Mouse (Mus musculus): ENCODE results near the gene Cep95. TPM values are rescaled to one million over a fixed set of nuclear protein-coding genes. Genes with fewer than 3 reads are reported as not detected.
A peak's percentile ranks its signal among the peaks of the same experiment; 100 is the strongest.

Gene Cep95
- total RNA-seq, 2 experiments from 2014 or later = 12.6 to 15.1 TPM

DNA sequence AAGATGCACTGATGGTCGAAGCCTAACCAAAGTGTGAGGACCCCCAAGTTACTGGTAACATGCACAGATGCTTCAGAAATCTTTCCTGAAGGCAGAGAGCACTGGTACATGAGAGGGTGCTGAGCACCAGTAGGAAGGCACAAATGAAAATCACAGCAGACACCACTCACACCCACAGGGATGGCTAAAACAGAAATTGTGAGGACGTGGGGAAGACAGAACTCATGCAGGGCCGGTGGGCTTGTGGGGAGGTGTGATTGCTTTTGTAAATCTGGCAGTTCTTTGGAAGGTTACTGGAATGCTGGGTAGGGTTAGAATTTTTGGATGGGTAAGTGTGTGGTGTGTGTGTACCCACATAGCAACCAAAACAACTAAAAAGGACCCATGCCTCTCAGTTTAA lies 28.1 kb downstream of the Cep95 start:
- intact Hi-C loops (cut with DNase I) = no loop called here
- TF ChIP-seq CTCF (IDR thresholded peaks at IDR 0.05) = no peak
- Histone ChIP-seq H3K27ac (peak overlapping the region; percentile 63; the same call in 1 of the 2 replicates), H3K4me3 (no peak overlapping the region)
- no peak for DNase-seq (ENCODE audit: extremely low spot score in 1 of 2, low spot score in 2 of 2)

DNA sequence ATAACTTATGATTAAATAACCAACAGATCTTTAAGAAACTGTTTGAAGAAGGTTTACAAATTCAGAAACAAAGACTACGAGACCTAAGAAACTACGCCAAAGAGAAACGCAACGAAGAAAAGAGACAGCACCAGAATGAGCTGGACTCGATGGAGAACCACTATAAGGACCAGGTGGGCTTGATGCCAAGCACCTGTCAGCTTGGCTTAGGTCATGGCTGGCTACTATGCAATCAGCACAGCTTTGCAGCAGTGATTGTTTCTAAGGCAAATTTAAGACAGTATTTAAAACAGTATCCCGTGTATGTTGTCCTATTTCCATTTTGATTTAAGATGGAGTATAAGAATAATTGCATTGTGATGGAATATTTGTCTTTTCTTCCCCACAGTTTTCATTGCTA lies 28.8 kb downstream of the Cep95 start:
- Histone ChIP-seq H3K4me3 (no peak overlapping the region), H3K27ac (peak overlapping the region; percentile 78)
- TF ChIP-seq CTCF (IDR thresholded peaks at IDR 0.05) = no peak
- DNase-seq (ENCODE audit: extremely low spot score in 1 of 2, low spot score in 2 of 2) = no peak
- intact Hi-C loops (cut with DNase I) = no loop called here

DNA sequence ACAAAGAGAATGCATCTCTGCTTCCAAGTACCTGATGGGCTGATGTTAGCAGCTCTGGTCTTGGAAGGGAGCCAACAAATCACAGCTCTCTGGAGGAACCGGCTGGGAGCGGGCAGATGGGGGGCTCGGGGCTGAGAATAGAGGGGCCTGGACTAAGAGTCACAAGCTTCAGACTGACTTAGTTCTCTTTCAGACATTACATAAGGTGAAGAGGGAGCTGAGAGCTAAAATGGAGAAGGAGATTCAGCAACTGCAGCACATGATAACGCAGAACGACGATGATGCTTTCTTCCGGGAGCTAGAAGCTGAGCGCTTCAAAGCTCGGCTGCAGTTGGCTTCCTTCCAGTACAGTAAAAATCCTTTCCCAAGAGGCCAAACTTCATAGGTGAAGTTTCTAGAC lies 29.3 kb downstream of the Cep95 start:
- no peak for TF ChIP-seq CTCF (IDR thresholded peaks at IDR 0.05)
- Histone ChIP-seq H3K4me3 (no peak overlapping the region), H3K27ac (peak overlapping the region; percentile 78)
- intact Hi-C loops (cut with DNase I) = no loop called here
- DNase-seq (ENCODE audit: extremely low spot score in 1 of 2, low spot score in 2 of 2) = no peak

DNA sequence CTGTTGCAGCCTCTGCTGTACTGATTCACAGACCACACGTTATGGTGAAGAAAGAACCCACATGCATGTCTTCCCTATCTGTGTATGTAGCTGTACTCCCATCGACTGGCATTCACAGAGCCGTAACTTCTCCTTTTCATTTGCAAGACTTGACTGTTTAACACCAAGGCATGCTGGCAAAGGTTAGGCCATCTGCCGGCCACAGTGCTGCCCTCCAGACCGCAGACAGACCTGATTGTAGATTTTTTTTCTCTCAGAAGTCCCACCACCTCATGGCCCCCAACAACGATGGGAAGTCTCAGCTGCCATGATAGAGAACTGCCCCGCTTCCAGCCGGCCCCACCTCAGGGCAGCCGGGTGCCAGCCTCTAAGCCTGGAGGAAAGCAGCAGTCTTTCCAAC lies 30.5 kb downstream of the Cep95 start:
- peak in 1 of 2 experiments; percentile 13 for DNase-seq (ENCODE audit: extremely low spot score in 1 of 2, low spot score in 2 of 2)
- intact Hi-C loops (cut with DNase I) = no loop called here
- TF ChIP-seq CTCF (IDR thresholded peaks at IDR 0.05) = no peak
- H3K4me3 ChIP-seq = no peak overlapping the region
- peak overlapping the region; percentile 78; the same call in 1 of the 2 replicates for H3K27ac ChIP-seq

DNA sequence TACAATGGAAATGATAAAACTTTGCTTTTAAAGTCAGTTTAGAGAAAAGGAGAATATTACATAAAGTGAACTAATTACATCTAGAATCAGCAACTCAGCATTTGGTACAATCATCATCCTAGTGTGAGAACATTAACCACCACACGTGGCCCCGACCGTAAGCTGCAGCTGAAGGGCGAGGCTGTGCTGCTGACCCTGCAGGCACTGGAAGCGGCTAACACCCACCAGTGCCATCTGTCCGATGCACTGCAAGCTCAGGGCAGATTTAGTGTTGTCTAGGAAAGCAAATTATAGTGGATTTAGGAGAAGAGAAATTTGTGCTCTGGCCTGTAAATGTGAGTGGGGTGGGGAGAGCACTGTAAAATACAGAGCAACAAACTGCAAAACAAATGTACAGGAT lies 31.2 kb downstream of the Cep95 start:
- peak in 1 of 2 experiments; percentile 15 for DNase-seq (ENCODE audit: extremely low spot score in 1 of 2, low spot score in 2 of 2)
- Histone ChIP-seq H3K4me3 (no peak overlapping the region), H3K27ac (peak overlapping the region; percentile 56)
- TF ChIP-seq CTCF (IDR thresholded peaks at IDR 0.05) = no peak
- intact Hi-C loops (cut with DNase I) = no loop called here

DNA sequence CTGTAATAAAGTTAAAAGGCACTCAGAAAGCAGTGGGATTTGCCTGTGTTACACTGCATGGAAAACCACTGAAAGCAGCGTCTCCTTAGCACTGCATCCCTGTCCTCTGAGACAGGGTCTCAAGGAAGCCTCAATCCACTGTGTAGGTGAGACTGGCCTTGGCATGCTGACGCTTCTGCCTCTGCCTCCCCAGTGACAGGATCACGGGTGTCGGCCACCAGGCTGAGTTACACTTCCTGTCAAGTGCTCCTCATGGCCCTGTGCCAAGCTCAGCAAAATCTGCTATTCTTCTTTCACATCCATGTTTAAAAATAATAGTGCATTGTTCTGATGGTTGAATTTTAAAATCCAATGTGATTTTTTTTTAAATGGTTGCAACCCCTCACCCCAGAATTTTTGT lies 31.9 kb downstream of the Cep95 start:
- peak in 1 of 2 experiments; percentile 23 for DNase-seq (ENCODE audit: extremely low spot score in 1 of 2, low spot score in 2 of 2)
- Histone ChIP-seq H3K4me3 (no peak overlapping the region), H3K27ac (peak overlapping the region; percentile 56)
- intact Hi-C loops (cut with DNase I) = no loop called here
- no peak for TF ChIP-seq CTCF (IDR thresholded peaks at IDR 0.05)

DNA sequence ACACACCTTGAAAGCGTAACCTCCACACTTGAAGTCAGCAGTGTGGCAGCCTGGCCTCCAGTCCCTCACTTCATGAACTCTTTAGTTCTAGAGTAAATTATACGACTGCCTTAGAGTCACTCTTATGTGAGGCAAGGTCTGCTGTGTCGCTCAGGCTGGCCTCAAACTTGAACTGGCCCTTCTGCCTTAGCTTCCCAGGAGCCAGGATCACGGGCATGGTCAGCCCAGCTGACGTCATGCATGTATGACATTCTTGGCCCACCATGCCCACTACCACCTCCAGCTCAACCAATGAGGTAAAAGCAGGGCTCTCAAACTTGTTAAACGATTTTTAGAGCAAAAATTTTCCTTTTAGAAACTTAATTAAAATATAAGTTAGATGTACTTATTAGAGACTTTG lies 32.3 kb downstream of the Cep95 start:
- H3K4me3 ChIP-seq = no peak overlapping the region
- peak overlapping the region; percentile 56; the same call in 1 of the 2 replicates for H3K27ac ChIP-seq
- intact Hi-C loops (cut with DNase I) = no loop called here
- DNase-seq (ENCODE audit: extremely low spot score in 1 of 2, low spot score in 2 of 2) = peak in 1 of 2 experiments; percentile 14
- TF ChIP-seq CTCF (IDR thresholded peaks at IDR 0.05) = no peak

DNA sequence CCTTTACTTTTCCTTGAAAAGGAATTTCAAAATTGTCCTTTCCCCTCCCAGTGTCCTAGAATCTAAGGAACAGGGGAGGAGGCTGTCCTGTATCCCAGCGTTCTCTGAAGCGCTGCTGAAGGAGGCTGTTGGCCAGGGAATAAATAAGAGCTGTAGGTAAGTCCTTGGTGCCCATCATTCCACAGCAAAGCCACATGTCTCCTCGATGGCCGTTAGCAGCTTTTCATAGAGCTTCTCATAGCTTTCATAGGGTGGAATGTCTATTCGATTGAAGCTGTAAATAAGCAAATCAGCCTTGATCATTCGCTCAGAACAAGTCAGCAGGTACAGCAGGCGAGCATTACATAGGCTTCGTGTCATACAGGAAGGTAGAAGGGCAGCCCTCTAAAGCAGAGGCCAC lies 33.4 kb downstream of the Cep95 start:
- intact Hi-C loops (cut with DNase I) = loop anchor here (2.0 kb wide), 1 partner anchor 34 kb away; the partner anchor contains the start of genes Cep95 and Ddx5
- Histone ChIP-seq H3K4me3 (no peak overlapping the region), H3K27ac (peak overlapping the region; percentile 72)
- TF ChIP-seq CTCF (IDR thresholded peaks at IDR 0.05) = no peak
- DNase-seq (ENCODE audit: extremely low spot score in 1 of 2, low spot score in 2 of 2) = peak in 1 of 2 experiments; percentile 12

DNA sequence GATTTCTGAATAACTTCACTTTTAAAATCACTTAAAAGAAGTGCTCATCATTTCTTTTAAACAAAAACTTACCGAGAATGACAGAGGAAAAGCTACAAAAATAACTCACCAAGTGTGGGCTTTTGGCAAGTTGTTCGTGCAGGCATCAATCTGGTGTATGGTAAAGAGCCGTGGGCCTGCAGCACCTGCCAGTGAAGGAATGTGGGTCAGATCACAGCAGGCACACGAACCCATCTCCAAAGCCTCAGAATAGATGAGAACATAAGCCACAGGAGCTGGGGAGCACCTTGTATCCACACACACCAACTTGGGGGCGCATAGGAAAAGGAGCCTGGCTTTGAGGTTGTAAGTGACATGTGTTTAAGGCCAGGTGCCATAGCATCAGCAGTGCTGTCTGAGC lies 33.9 kb downstream of the Cep95 start:
- peak overlapping the region; percentile 72 for H3K27ac ChIP-seq
- DNase-seq (ENCODE audit: extremely low spot score in 1 of 2, low spot score in 2 of 2) = peak; percentile 44 to 47

DNA sequence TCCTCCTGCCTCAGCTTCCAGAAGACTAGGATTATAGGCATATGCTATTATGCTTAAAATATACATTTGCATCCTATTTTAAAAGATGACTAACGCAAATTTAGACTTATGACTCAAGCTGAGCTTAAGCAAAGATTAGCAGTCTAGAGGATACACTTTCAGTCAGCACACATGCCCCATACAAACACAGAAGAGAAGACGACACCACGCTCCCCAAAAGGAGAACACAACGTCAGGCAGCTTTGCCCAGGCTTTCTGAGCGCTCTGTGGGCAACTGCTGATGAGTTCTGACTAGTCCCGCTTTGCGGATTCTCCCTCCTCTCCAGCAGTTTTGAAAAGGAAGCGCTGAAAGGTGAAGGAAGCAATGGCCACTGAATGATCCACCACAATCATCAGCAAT lies 34.7 kb downstream of the Cep95 start:
- no peak for DNase-seq (ENCODE audit: extremely low spot score in 1 of 2, low spot score in 2 of 2)
- no peak for TF ChIP-seq CTCF (IDR thresholded peaks at IDR 0.05)
- Histone ChIP-seq H3K27ac (peak overlapping the region; percentile 7), H3K4me3 (no peak overlapping the region)
- intact Hi-C loops (cut with DNase I) = loop anchor here (2.0 kb wide), 1 partner anchor 35 kb away; the partner anchor contains the start of genes Cep95 and Ddx5

More for the DNA sequence above, 33.9 kb downstream of the Cep95 start:
- no peak for TF ChIP-seq CTCF (IDR thresholded peaks at IDR 0.05)
- no peak overlapping the region for H3K4me3 ChIP-seq
- intact Hi-C loops (cut with DNase I) = loop anchor here (2.0 kb wide), 1 partner anchor 34 kb away; the partner anchor contains the start of genes Cep95 and Ddx5

DNA sequence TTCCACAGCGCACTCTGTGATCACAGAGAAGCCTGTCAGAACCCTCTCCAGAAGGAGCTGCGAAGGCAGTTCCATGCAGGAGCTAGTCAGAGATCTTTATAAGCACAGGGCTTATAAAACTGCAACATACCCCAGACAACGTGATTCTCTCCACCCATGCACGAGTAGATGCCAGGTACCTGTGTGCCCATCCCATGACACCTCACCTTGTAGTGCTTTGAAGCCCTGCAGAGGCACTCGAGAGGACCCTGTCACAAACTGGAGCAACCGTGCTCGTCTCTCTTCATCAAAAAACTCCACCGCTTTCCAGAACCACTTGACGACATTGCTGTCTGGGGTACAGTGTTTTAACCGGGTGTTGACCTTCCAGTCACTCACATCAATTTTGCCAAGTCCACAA lies 35.4 kb downstream of the Cep95 start:
- no peak for TF ChIP-seq CTCF (IDR thresholded peaks at IDR 0.05)
- H3K27ac ChIP-seq = peak overlapping the region; percentile 7
- H3K4me3 ChIP-seq = no peak overlapping the region
- DNase-seq (ENCODE audit: extremely low spot score in 1 of 2, low spot score in 2 of 2) = no peak
- intact Hi-C loops (cut with DNase I) = no loop called here

DNA sequence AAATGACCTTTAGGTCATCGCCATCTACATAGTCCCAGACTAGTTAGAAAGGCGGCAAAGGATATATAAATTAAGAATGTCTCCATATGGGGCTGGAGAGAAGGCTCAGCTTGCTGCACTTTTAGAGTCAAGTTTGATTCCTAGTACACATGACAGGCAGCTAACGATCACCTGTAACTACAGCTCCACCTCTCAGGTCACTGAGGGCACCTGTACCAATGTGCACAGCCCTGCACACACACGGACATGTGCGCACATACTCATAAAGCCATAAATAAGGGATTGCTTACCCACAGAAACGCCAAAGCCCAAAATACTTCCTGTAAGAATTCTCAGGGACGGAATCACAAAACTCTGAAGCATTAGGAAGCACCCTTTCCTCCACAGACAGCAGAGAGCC lies 39.0 kb downstream of the Cep95 start:
- intact Hi-C loops (cut with DNase I) = no loop called here
- H3K27ac ChIP-seq = no peak overlapping the region

DNA sequence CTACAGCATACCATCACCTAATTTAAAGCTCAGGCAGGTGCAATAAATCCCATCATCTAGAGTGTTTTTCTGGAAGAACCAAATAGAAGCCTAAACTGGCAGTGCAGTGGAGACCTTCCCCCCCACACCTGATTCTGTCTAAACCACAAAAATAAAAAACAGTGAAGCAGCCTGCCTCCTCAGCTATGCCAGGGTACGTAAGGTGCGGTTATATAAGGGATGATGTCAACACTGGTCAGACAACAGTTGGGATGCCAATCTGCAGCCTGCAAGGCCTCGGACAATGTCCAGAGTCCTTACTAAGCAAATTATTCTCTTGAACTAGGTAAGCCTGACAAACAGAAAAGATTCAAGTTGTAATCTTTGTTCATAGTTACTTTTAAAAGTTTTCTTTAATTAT lies 53.0 kb downstream of the Cep95 start:
- no peak overlapping the region for H3K4me3 ChIP-seq
- DNase-seq (ENCODE audit: extremely low spot score in 1 of 2, low spot score in 2 of 2) = no peak
- intact Hi-C loops (cut with DNase I) = no loop called here
- no peak overlapping the region for H3K27ac ChIP-seq
- no peak for TF ChIP-seq CTCF (IDR thresholded peaks at IDR 0.05)

More for the DNA sequence above, 39.0 kb downstream of the Cep95 start:
- DNase-seq (ENCODE audit: extremely low spot score in 1 of 2, low spot score in 2 of 2) = no peak
- TF ChIP-seq CTCF (IDR thresholded peaks at IDR 0.05) = no peak
- H3K4me3 ChIP-seq = no peak overlapping the region
